Mouse (Mus musculus): ENCODE data around the gene Tfam.

- TF ChIP-seq CTCF (IDR thresholded peaks at IDR 0.05; ENCODE audit: low read depth) (no peak), EP300 (IDR thresholded peaks at IDR 0.05; ENCODE audit: low read depth) (no peak)
These were observed 45.2 kb downstream of the Tfam start for GRCm38 (mm10) chr10:71192886-71193285.
